Mouse (Mus musculus) testis, adult 2 months (tissue): ENCODE measurements at regions not wholly inside any gene's neighbourhood (a gene's known extent, or its start where the extent isn't known, plus 50 kb on each side); places are given as distances from the start of the nearest gene placed in this dataset.

Experiments
- CTCF ChIP-seq: fragments of 200-500 bp; IDR thresholded peaks from 2 replicates; pipeline ENCODE4 v1.5.1; 2012; ENCODE audit warnings: low read depth, mild to moderate bottlenecking, inconsistent platforms, low read length, moderate library complexity; ENCODE audit not compliant: control insufficient read depth, insufficient read depth, insufficient replicate concordance
- POLR2A ChIP-seq: fragments of 200-500 bp; IDR thresholded peaks from 2 replicates; pipeline ENCODE4 v1.6.1; 2012; ENCODE audit warnings: low read depth, mild to moderate bottlenecking, inconsistent platforms, low read length, moderate library complexity; ENCODE audit not compliant: control insufficient read depth

GRCm38 (mm10) chr1:152280014-152280413 lies 106.5 kb downstream of the Tsen15 start:
- TF ChIP-seq CTCF (peak; percentile 52; the same call in 1 of the 2 replicates), POLR2A (no peak)
